Mouse (Mus musculus) right cerebral cortex, postnatal 4 days (tissue): ENCODE measurements around the gene Igtp.
"Not testable (repeated sequence)": the region's sequence is repeated elsewhere in the genome, so short reads cannot be mapped to it uniquely, and the experiment has no call there.

Source experiments
- DNase-seq: peaks from one replicate; pipeline ENCODE4 v3.0.0-alpha.2; 2022

Igtp gene

GRCm38 (mm10) chr11:58199229-58200037 is at the start of gene Igtp, which contains the start of gene Irgm2:
Gene Igtp (plus strand): TSS chr11:58199556.
Gene Irgm2 (plus strand): TSS chr11:58199618.
- peak; percentile 18 for DNase-seq

- DNase-seq: no peak
Measured at GRCm38 (mm10) chr11:58155458-58155857, 43.9 kb upstream of the Igtp start.

- no peak for DNase-seq
Measured at GRCm38 (mm10) chr11:58156871-58157270, 42.5 kb upstream of the Igtp start.

GRCm38 (mm10) chr11:58165072-58165471 is 34.3 kb upstream of the Igtp start:
- DNase-seq: no peak

GRCm38 (mm10) chr11:58167822-58168166 is 31.6 kb upstream of the Igtp start:
- no peak for DNase-seq

DNA sequence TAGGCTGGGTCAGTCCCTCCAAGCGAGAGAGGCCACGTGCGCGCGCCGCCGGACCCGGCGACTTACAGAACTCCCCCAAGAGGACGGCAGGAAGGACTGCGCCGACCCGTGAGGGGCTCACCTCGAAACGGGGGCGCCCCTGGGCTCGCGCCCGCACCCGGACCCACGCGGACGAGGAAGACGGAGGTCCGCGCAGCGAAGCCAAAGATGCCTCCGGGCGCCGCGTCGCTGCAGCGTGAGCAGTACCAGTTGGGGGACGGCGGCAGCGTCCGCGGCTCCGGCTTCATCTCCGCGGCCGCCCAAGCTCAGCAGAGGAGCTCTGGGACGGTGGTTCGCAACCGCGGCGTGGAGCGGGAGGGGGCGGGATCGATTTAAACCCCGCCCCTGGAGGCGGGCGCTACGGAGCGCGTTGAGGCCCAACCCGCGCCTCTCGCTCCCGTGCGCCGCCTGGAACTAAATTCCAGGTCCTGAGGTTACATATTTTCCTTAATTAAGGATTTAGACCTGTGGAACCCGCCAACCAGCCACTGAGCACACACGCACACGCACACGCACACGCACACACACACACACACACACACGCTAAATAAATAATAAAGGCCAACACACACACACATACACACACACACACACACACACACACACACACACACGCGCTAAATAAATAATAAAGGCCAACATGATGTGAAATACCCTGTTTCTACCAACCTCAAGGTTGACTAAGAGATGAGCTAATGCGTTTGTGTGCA is 31.0 kb upstream of the Igtp start, which contains the start of gene Gemin5:
Gemin5 (minus strand) TSS at position 373 of the 749 bp plus-strand sequence.
- peak; percentile 87 for DNase-seq

- DNase-seq: no peak
Measured at GRCm38 (mm10) chr11:58169666-58170065, 29.7 kb upstream of the Igtp start.

GRCm38 (mm10) chr11:58171459-58172091 is 27.8 kb upstream of the Igtp start, which contains the start of gene Mrpl22:
Gene Mrpl22 (plus strand): TSS chr11:58171661.
- DNase-seq: peak; percentile 97

- DNase-seq: peak; percentile 70
Measured at GRCm38 (mm10) chr11:58179563-58179962, 19.8 kb upstream of the Igtp start.

- DNase-seq: not testable (repeated sequence)
Measured at GRCm38 (mm10) chr11:58179986-58180385, 19.4 kb upstream of the Igtp start.

GRCm38 (mm10) chr11:58180756-58181155 is 18.6 kb upstream of the Igtp start:
- no peak for DNase-seq

GRCm38 (mm10) chr11:58183579-58183978 is 15.8 kb upstream of the Igtp start:
- DNase-seq: no peak

GRCm38 (mm10) chr11:58189675-58190074 is 9.7 kb upstream of the Igtp start:
- no peak for DNase-seq

- no peak for DNase-seq
Measured at GRCm38 (mm10) chr11:58193326-58193725, 6.0 kb upstream of the Igtp start.

DNA sequence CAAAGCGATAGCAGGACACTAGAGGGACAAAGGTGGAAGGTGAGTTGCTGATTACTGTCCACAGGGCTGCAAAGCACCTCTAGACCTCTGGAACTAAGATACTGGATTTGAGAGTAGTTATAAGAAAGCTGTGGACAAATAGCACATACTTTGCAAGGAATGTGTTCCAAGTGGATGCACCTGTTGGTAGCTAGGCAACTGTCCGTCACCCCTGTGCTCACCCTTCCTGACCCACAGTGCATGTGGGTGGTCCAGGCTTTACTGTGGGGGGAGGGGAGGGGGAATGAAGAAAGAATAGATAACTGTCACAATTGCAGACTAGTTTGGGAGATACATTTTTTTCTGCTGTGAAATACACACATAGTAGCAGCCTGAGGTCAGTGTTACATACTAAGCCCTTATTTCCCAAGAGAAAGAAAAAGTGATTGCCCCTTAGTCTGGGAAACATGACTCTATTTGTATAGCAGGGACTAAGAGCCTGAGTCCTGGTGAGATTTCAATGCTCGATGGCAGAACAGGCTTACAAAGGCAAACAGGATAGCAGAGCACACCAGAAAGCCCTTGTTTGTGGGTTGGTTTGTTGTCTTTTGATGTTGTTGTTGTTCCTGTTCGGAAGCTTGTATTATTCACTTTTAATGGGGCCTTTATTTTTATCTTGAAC is 5.4 kb upstream of the Igtp start:
- no peak for DNase-seq

- DNase-seq: no peak
Measured at GRCm38 (mm10) chr11:58198663-58199062, 693 bp upstream of the Igtp start.

DNA sequence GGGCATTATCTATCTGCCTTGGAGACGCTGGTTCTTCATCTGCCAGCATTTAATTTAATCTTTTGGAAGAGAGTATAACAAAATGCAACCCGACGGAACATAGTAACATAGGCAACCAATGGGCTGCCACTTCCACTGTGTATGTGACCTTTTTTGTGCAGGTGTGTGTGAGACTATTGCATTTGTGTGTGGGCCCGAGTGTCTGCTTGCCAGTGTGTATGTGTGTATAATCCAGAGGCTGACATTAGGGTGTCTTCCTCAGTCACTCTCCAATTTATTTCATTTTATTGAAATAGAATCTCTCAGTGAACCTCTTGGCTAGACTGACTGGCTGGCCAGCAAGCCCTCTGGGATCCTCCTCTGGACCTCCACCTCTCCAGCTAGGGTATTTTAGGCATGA is 870 bp downstream of the Igtp start:
- DNase-seq: no peak

- no peak for DNase-seq
Measured at GRCm38 (mm10) chr11:58201052-58201451, 1.7 kb downstream of the Igtp start.

DNA sequence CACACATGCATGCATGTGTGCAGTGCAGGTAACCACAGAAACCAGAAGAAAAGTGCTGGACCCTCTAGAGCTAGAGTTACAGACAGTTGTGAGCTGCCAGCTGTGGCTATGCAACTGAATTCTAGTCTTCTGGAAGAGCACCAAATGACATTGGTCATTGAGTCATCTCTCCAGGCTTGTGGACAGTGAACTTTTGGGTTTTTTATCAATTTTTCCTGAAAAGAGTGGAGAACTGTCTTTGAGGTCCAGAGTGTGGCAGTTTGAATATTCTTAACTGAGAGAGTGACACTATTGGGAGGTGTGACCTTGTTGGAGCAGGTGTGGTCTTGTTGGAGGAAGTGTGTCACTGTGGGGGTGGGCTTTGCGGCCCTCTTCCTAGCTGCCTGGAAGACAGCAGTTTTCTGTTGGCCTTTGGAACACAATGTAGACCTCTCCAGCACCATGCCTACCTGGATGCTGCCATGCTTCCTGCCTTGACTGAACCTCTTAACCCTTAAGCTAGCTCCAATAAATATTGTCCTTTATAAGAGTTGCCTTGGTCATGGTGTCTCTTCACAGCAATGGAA is 11.0 kb downstream of the Igtp start:
- no peak for DNase-seq

DNA sequence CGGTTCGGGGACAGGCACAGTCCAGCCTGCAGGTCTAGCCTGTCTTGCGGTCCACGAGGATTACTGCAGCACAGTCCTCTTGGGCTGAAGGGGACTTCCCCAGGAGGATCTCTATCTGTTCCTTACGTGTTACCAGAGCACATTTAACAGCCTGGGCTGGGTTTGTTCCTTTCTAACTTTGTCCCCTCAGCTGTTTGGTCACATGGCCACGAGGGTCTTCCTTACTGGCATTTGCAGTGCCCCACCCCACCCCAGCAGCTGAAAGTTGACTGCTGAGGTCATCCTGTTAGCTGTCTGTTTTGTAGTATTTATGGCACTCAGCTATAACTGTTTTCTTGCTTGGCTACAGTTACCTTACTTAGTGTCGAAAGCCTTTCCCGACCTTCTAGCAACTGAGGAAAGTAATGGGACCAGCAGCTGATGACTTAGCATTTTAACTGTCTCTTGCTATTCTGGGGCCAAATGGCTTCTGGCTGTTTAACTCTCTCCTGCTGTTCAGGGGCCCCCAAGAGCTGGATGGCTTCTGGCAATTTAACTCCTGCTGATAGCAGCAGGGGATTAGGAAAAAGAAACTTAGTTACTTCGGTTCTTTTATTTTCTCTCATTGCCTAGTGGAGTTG is 11.8 kb downstream of the Igtp start:
- DNase-seq: no peak

GRCm38 (mm10) chr11:58211682-58212067 is 12.3 kb downstream of the Igtp start:
- no peak for DNase-seq

DNA sequence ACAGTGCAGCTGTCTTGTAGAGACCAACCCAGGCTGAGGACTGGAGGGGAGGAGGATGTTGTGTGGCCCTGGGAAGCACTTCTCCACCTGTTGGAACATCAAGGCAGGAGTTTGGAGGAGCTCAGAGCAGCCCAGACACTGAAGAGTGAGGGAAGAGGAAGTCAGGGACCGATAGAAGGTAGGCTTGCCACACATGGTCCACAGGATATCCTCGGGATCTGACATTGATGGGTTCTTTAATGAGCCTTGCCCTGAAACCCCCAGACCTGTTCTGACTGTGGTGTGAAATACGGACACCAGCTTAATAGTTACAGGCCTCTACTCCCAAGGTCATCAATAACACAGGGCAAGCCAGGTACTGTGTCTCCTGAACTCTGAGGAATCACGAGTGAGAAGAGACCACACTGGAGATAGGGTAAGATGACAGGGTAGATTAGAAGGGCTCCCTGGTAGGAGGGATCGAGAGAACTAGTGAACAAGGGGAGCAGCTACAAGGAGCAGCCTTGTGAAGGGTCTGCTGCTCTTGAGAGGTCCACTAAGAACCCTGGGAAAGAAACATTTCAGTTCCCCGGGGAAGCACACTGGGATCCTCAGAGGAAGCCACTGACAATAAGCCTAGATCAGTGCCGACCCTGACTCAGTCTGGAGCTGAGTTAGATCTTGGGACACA is 14.5 kb downstream of the Igtp start:
- no peak for DNase-seq
